Mouse (Mus musculus): ENCODE measurements around the gene Dtd1. TPM values are rescaled to one million over a fixed set of nuclear protein-coding genes. Genes with fewer than 3 reads are reported as not detected.

The Dtd1 gene
- polyA plus RNA-seq (2017; shearing (Covaris generic)) = 57.0 TPM

GRCm38 (mm10) chr2:144599831-144600687, at the start of gene Dtd1:
Gene Dtd1 (plus strand): TSS chr2:144599897.

GRCm38 (mm10) chr2:144550529-144550928, 49.2 kb upstream of the Dtd1 start, which contains the start of gene Rbbp9:
Gene Rbbp9 (minus strand): TSS chr2:144550869.

GRCm38 (mm10) chr2:144555820-144556552, 43.7 kb upstream of the Dtd1 start, which contains the start of gene Sec23b:
Gene Sec23b (plus strand): TSS chr2:144556229.

GRCm38 (mm10) chr2:144593951-144594651, 5.6 kb upstream of the Dtd1 start, which contains the start of gene Smim26:
Gene Smim26 (plus strand): TSS chr2:144594054.

Other genes with a start within 250 kb of the Dtd1 start
- 26.7 TPM for gene Kat14, start 230.9 kb upstream of the Dtd1 start, polyA plus RNA-seq (2017; shearing (Covaris generic))
- gene Pet117, start 230.9 kb upstream of the Dtd1 start, polyA plus RNA-seq (2017; shearing (Covaris generic)) = 3.4 TPM
- 0.59 TPM for gene Dzank1, start 72.5 kb upstream of the Dtd1 start, polyA plus RNA-seq (2017; shearing (Covaris generic))
- gene Polr3f, start 72.2 kb upstream of the Dtd1 start, polyA plus RNA-seq (2017; shearing (Covaris generic)) = 26.6 TPM
- 3.4 TPM for gene Rbbp9, start 49.0 kb upstream of the Dtd1 start, polyA plus RNA-seq (2017; shearing (Covaris generic))
- gene Sec23b, start 43.7 kb upstream of the Dtd1 start, polyA plus RNA-seq (2017; shearing (Covaris generic)) = 90.6 TPM
- gene Smim26, start 5.8 kb upstream of the Dtd1 start, polyA plus RNA-seq (2017; shearing (Covaris generic)) = 11.3 TPM
- gene Scp2d1, start 223.8 kb downstream of the Dtd1 start, polyA plus RNA-seq (2017; shearing (Covaris generic)) = not detected